Mouse (Mus musculus): ENCODE results near the gene Brox. TPM values are rescaled to one million over a fixed set of nuclear protein-coding genes. Genes with fewer than 3 reads are reported as not detected.
A peak's percentile ranks its signal among the peaks of the same experiment; 100 is the strongest.
"Not testable (repeated sequence)": the region's sequence is repeated elsewhere in the genome, so short reads cannot be mapped to it uniquely, and the experiment has no call there.

The Brox gene
- polyA plus RNA-seq, 1 experiment from 2014 or later = 39.7 TPM

DNA sequence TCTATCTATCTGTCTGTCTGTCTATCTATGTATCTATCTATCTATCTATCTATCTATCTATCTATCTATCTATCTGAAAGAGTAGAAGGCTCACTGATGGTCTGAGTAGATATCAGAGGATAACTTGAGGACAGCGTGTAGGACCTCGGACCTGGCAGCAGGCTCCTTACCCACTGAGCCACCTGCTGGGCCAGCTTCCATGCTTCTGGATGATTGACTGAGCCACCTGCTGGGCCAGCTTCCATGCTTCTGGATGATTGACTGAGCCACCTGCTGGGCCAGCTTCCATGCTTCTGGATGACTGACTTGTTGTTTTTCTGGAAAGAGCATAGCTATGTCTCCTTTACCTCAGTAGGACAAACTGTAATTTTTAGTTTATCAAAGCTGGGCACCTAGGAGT is 12.5 kb upstream of the Brox start:
- H3K4me2 ChIP-seq; H3K9ac ChIP-seq (replicated peaks); H3K4me1 ChIP-seq (replicated peaks); H3K27me3 ChIP-seq; H3K4me3 ChIP-seq (replicated peaks); ATAC-seq (ENCODE audit: insufficient number of reproducible peaks, insufficient read depth, low FRiP score, low TSS enrichment, low read depth); H3K9me3 ChIP-seq; H3K27ac ChIP-seq: not testable (repeated sequence)
- WGBS = 88% methylated on average over 2 of the region's 2 CpGs
- peaks cover 51% of the 10 kb centered on the region for H3K36me3 ChIP-seq

DNA sequence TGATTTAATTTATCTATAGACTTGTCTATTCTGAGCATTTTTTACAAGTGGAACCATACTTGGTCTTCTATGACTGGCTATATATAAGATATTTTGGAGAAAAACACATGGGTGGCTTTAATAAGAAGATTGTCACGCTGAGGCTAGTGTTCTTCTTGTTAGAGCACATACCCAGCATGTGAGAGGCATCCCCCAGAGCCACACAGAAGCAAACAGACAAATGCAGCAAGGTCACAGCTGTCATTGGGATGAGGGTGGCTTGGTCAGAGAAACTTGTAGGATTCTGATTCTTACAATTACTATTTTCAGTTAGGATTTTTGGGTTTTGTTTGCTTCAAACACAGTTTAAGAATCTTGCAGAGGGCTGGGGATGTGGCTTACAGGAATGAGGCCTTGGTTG is 11.4 kb upstream of the Brox start:
- 93% methylated on average over 1 of the region's 1 CpGs for WGBS
- no peak overlapping the region for H3K9ac ChIP-seq (replicated peaks)
- H3K9me3 ChIP-seq = no peaks in the 10 kb centered on the region
- no peaks in the 10 kb centered on the region for H3K4me1 ChIP-seq (replicated peaks)
- ATAC-seq (ENCODE audit: insufficient number of reproducible peaks, insufficient read depth, low FRiP score, low TSS enrichment, low read depth) = no peak
- H3K4me2 ChIP-seq = no peak overlapping the region
- no peak overlapping the region for H3K27ac ChIP-seq
- H3K4me3 ChIP-seq (replicated peaks) = no peak overlapping the region
- peaks cover 43% of the 10 kb centered on the region for H3K36me3 ChIP-seq
- no peaks in the 10 kb centered on the region for H3K27me3 ChIP-seq

DNA sequence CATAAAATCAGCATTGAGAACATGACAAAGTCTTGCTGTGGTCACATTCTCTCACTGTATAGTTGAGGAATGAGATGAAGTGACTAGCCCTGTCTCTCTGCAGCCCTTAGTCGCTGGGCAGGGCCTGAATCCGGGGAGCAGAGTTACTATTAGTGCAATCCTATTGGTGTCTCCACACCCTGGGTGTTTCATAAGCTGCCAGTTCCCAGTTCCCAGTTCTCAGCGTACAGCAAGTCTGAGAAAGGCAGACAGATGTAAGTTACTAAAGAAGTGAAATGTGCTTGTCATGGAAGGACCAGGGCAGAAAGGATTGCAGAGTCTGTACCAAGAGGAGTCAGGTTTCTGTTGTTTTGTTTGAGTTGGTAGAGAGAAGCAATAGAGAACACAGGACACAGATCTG is 10.5 kb upstream of the Brox start:
- H3K9ac ChIP-seq (replicated peaks) = no peak overlapping the region

DNA sequence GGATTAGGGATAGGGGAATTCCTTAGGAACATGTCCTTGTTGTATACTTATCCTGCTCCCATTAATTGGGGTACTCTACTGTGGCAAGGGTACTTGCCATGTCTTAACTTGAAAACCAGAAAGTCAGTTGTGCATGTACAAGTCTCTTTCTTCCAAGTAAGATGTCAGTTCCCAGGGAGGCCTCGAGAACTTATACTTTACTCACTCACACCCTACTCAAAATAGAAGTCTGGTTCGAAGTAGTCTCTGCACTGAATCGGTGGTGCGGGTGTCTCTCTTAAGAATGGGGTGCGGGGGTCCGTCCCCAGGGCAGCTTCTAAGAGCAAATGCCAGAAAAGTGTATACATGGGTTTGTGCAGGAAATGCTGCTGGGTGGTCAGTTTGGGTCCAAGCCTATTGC is 2.1 kb upstream of the Brox start:
- Histone ChIP-seq H3K9ac (replicated peaks) (no peak overlapping the region), H3K4me1 (replicated peaks) (no peaks in the 10 kb centered on the region), H3K36me3 (no peaks in the 10 kb centered on the region), H3K4me3 (replicated peaks) (no peak overlapping the region), H3K27ac (no peak overlapping the region), H3K4me2 (no peak overlapping the region), H3K27me3 (no peaks in the 10 kb centered on the region), H3K9me3 (no peaks in the 10 kb centered on the region)
- 88% methylated on average over 6 of the region's 6 CpGs for WGBS
- ATAC-seq (ENCODE audit: insufficient number of reproducible peaks, insufficient read depth, low FRiP score, low TSS enrichment, low read depth) = no peak

More for the DNA sequence above, 10.5 kb upstream of the Brox start:
- Histone ChIP-seq H3K4me1 (replicated peaks) (no peaks in the 10 kb centered on the region), H3K27me3 (no peaks in the 10 kb centered on the region), H3K4me3 (replicated peaks) (no peak overlapping the region), H3K9me3 (no peaks in the 10 kb centered on the region), H3K27ac (no peak overlapping the region), H3K36me3 (peaks cover 37% of the 10 kb centered on the region), H3K4me2 (no peak overlapping the region)
- 77% methylated on average over 3 of the region's 3 CpGs for WGBS
- no peak for ATAC-seq (ENCODE audit: insufficient number of reproducible peaks, insufficient read depth, low FRiP score, low TSS enrichment, low read depth)

DNA sequence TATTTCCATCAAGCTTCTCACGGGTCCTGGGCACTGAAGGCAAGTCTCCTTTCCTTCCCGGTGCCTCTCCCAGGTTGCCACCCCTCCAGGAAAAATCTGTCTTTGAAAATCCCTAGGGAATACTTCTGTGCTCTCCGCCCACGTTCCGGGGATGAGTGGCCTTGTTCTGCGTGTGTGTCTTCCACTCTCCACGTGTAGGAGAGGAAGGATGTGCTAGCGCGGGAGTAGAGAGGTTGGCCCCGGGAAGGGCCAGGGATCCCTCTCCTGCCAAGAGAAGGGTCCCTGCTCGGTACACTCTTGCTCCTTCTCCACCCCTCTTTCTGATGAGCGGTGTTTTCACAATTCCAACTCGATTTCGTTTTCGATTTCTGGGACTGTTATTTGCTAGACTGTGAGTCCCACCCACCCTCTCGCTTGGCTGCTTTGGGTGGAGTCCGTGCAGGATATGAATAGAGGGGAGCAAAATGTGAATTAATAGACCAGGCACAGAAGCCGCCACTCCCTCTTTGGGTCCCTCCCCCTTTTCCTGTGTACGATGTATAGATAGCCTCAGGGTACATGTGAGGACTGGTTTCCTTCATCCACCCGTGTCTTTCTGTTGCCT is 919 bp upstream of the Brox start:
- H3K27me3 ChIP-seq = no peaks in the 10 kb centered on the region
- H3K9ac ChIP-seq (replicated peaks) = peak overlapping the region; percentile 58
- WGBS = under 1% methylated on average over 20 of the region's 20 CpGs
- 0 out of 2 replicates have a peak overlapping the region, but pooled peaks have one; percentile 42 for H3K27ac ChIP-seq
- H3K9me3 ChIP-seq = no peaks in the 10 kb centered on the region
- peak overlapping the region; percentile 50 for H3K4me3 ChIP-seq (replicated peaks)
- peaks cover 10% of the 10 kb centered on the region; the same call in 1 of the 2 replicates for H3K36me3 ChIP-seq
- ATAC-seq (ENCODE audit: insufficient number of reproducible peaks, insufficient read depth, low FRiP score, low TSS enrichment, low read depth) = no peak
- H3K4me1 ChIP-seq (replicated peaks) = no peaks in the 10 kb centered on the region
- H3K4me2 ChIP-seq = peak overlapping the region; percentile 61

DNA sequence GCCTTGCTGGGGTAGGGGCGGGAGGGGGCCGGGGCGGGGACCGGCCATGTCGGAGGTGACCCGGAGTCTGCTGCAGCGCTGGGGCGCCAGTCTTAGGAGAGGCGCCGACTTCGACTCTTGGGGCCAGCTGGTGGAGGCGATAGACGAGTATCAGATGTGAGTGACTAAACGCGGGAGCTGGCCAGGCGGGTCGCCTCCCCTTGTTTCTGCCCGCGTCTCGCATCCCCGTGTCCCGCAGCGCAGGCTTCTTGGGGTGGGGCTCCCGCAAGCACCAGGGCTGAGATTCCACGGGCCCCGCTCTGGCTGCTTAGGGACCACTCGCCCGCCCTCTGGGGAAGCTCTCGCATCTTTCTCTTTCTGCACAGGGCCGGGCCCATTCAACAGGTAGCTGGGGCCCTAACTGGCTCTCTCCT is 410 bp upstream of the Brox start:
- peak; percentile 13; the same call in 1 of the 2 replicates for ATAC-seq (ENCODE audit: insufficient number of reproducible peaks, insufficient read depth, low FRiP score, low TSS enrichment, low read depth)
- peak overlapping the region; percentile 50 for H3K4me3 ChIP-seq (replicated peaks)
- H3K27me3 ChIP-seq = no peaks in the 10 kb centered on the region
- H3K36me3 ChIP-seq = peaks cover 12% of the 10 kb centered on the region; the same call in 1 of the 2 replicates
- peak overlapping the region; percentile 42; the same call in 1 of the 2 replicates for H3K27ac ChIP-seq
- H3K9me3 ChIP-seq = no peaks in the 10 kb centered on the region
- WGBS = under 1% methylated on average over 30 of the region's 30 CpGs
- H3K9ac ChIP-seq (replicated peaks) = peak overlapping the region; percentile 58
- H3K4me2 ChIP-seq = peak overlapping the region; percentile 61
- no peaks in the 10 kb centered on the region for H3K4me1 ChIP-seq (replicated peaks)

DNA sequence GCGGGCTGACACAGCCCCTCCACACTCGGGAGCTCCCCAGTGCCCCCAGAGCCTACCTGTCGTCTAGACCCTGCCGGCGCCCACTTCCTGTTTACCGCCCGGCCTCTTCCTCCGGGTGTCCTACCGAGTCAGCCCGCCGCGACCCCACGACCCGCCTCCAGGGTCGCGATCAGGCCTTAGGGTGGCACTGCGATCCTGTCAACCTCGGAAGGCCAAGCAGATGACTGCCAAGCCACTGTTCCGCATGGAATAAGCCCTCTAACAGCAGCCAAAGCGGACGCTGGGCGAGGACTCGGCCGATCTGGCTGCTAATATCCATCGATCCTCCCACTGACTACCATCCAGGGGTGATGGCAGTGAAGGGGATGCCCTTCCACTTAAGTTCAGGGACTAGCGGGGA is 604 bp downstream of the Brox start, which contains the start of gene Aida:
TSS of gene Aida (plus strand) at position 126 of the 400 bp plus-strand sequence.
- peak within 1 kb of the TSS; percentile 61 for H3K4me2 ChIP-seq
- H3K9me3 ChIP-seq = no peaks in the 10 kb centered on the region
- ATAC-seq (ENCODE audit: insufficient number of reproducible peaks, insufficient read depth, low FRiP score, low TSS enrichment, low read depth) = 0 out of 2 replicates have a peak, but pooled peaks have one; percentile 2
- H3K36me3 ChIP-seq = peaks cover 20% of the 10 kb centered on the region; the same call in 1 of the 2 replicates
- H3K27ac ChIP-seq = peak within 1 kb of the TSS; percentile 53; the same call in 1 of the 2 replicates
- H3K27me3 ChIP-seq = no peaks in the 10 kb centered on the region
- peak within 1 kb of the TSS; percentile 58 for H3K9ac ChIP-seq (replicated peaks)
- no peaks in the 10 kb centered on the region for H3K4me1 ChIP-seq (replicated peaks)
- peak within 1 kb of the TSS; percentile 50 for H3K4me3 ChIP-seq (replicated peaks)
- WGBS = under 1% methylated on average over 26 of the region's 26 CpGs

DNA sequence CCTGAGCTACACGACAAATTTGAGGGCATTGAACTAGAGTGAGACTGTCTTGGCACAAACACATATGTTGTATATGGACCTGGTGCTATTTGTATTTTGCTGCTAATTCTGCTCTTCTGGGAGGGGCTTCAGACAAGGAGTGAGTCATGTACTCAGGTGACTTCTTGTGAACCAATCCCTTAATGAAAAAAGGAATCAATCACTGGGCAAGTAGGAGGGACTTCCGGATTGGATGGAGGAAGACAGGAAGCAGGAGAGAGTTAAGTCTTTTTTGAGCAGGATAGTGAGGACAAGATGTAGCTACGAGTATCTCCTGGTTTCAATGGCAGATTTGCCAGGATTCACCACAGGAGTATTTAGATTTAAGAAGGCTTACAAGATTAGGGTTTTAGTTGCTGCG is 7.5 kb downstream of the Brox start:
- H3K36me3 ChIP-seq = peaks cover 86% of the 10 kb centered on the region

DNA sequence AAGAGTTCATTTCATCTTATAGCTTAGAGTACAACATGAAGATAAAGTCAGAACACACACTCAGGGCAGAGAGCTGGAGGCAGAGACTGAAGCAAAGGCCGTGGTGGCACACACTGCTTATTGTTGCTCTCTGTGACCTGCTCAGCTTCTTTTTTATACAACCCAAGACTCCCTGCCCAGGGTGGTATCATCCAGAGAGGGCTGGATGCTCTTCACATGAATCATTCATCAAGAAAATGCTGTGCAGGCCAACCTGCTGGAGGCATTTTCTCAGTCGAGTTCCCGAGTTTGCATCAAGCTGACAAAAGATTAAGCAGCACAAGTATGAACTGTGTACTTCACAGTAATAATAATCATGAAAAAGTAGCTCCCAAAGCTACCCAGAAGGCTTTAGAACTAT is 8.7 kb downstream of the Brox start:
- H3K27me3 ChIP-seq = no peaks in the 10 kb centered on the region
- H3K4me3 ChIP-seq (replicated peaks) = no peak overlapping the region
- H3K9me3 ChIP-seq = no peaks in the 10 kb centered on the region
- no peaks in the 10 kb centered on the region for H3K4me1 ChIP-seq (replicated peaks)
- no peak for ATAC-seq (ENCODE audit: insufficient number of reproducible peaks, insufficient read depth, low FRiP score, low TSS enrichment, low read depth)
- 85% methylated on average over 3 of the region's 3 CpGs for WGBS
- H3K9ac ChIP-seq (replicated peaks) = no peak overlapping the region
- H3K4me2 ChIP-seq = no peak overlapping the region
- H3K27ac ChIP-seq = no peak overlapping the region
- peaks cover 90% of the 10 kb centered on the region for H3K36me3 ChIP-seq

More for the DNA sequence above, 7.5 kb downstream of the Brox start:
- Histone ChIP-seq H3K9me3 (no peaks in the 10 kb centered on the region), H3K4me2 (no peak overlapping the region), H3K4me3 (replicated peaks) (no peak overlapping the region), H3K4me1 (replicated peaks) (no peaks in the 10 kb centered on the region), H3K27ac (no peak overlapping the region), H3K9ac (replicated peaks) (no peak overlapping the region), H3K27me3 (no peaks in the 10 kb centered on the region)
- 95% methylated on average over 4 of the region's 4 CpGs for WGBS
- no peak for ATAC-seq (ENCODE audit: insufficient number of reproducible peaks, insufficient read depth, low FRiP score, low TSS enrichment, low read depth)

DNA sequence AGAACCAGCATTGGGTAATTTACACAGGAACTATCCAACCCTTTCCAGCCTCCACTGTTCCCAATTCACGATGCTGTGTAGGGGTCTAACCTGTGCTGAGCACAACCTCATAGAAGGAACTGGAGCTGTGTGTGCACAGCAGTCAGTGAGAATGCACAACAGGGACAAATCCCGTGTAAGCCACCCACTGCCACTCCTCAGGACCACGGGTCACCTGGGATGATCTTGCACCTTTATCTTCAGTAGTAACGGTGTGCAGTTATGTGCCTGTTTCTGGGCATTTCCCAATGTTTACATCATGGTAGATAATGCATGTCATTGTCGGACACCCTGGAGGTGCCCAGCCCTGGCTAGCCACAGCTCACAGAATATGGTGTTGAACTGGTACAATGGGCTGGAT is 21.3 kb downstream of the Brox start:
- Histone ChIP-seq H3K4me1 (replicated peaks) (no peaks in the 10 kb centered on the region), H3K9ac (replicated peaks) (no peak overlapping the region), H3K4me3 (replicated peaks) (no peak overlapping the region), H3K36me3 (peaks cover 35% of the 10 kb centered on the region), H3K4me2 (no peak overlapping the region), H3K9me3 (no peaks in the 10 kb centered on the region), H3K27ac (no peak overlapping the region), H3K27me3 (no peaks in the 10 kb centered on the region)
- WGBS = 85% methylated on average over 5 of the region's 5 CpGs
- no peak for ATAC-seq (ENCODE audit: insufficient number of reproducible peaks, insufficient read depth, low FRiP score, low TSS enrichment, low read depth)

DNA sequence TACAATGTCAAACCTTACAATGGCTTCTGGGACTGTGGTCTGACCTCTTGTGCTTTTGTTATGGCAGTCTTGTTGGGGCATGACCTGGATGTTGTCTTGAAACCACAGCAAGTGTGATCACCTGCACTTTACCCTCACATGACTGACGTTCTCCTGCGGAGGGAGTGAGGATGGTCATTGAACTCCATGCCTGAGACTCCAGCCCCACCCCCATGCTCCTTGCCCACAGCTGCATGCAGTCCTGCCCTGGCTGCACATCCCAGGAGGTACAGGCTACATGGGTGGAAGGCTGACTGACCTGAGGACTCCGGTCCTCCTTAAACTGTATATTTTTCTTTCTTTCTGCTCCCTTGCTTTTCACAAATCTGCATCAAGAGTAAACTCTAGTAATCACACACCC is 22.7 kb downstream of the Brox start:
- H3K36me3 ChIP-seq = peaks cover 22% of the 10 kb centered on the region
- no peak overlapping the region for H3K4me2 ChIP-seq
- 0 out of 2 replicates have a peak, but pooled peaks cover 3% of the 10 kb centered on the region for H3K9me3 ChIP-seq
- H3K4me1 ChIP-seq (replicated peaks) = no peaks in the 10 kb centered on the region
- ATAC-seq (ENCODE audit: insufficient number of reproducible peaks, insufficient read depth, low FRiP score, low TSS enrichment, low read depth) = no peak
- H3K27me3 ChIP-seq = no peaks in the 10 kb centered on the region
- no peak overlapping the region for H3K4me3 ChIP-seq (replicated peaks)
- H3K27ac ChIP-seq = no peak overlapping the region
- H3K9ac ChIP-seq (replicated peaks) = no peak overlapping the region
- WGBS = 65% methylated on average over 3 of the region's 3 CpGs

All from limb, embryonic 12.5 days (tissue).